Mouse (Mus musculus) heart, postnatal 0 days (tissue): Measurements from ENCODE around the gene Slc26a10.

Source experiments
- CTCF ChIP-seq: IDR thresholded peaks from 2 replicates; pipeline ENCODE4 v1.5.1; 2016; ENCODE audit warnings: antibody characterized with exemption, control low read depth, low read depth
- EP300 ChIP-seq: IDR thresholded peaks from 2 replicates; pipeline ENCODE4 v1.6.1; 2016; ENCODE audit warnings: antibody characterized with exemption, low read depth

- no peak for TF ChIP-seq CTCF
- no peak for TF ChIP-seq EP300
Measured at GRCm38 (mm10) chr10:127195328-127196129, 15.1 kb upstream of the Slc26a10 start, which contains the start of gene Dtx3.
